Mouse (Mus musculus) CH12.LX (cell line): Measurements from ENCODE around the gene Fbxo31. TPM values are rescaled to one million over a fixed set of nuclear protein-coding genes. Genes with fewer than 3 reads are reported as not detected.

Experiments
- DNase-seq: peaks from one replicate; pipeline ENCODE4 v3.0.0-alpha.2; 2013; ENCODE audit errors: extremely low read depth
- H3K27ac ChIP-seq: 2 replicates; pipeline ENCODE4 v1.5.1; 2012; ENCODE audit warnings: low read depth, mild to moderate bottlenecking, control low read depth, moderate library complexity; ENCODE audit not compliant: insufficient read depth
- H3K27me3 ChIP-seq: replicated peaks from 2 replicates; pipeline ENCODE3; 2012; ENCODE audit warnings: inconsistent platforms
- H3K36me3 ChIP-seq, 2 experiments: replicated peaks in 1 of 2; 2 replicates each; pipeline versions ENCODE3 to v1.6.1; 2012; ENCODE audit warnings: inconsistent platforms in 1 of 2, low read length in 1 of 2, mild to moderate bottlenecking in 1 of 2, mixed read lengths in 1 of 2, moderate library complexity in 1 of 2; ENCODE audit not compliant: control insufficient read depth in 1 of 2, insufficient read depth in 1 of 2
- H3K4me1 ChIP-seq, 2 experiments: 2 replicates each; pipeline ENCODE4 v1.6.1; 2012; ENCODE audit warnings: inconsistent platforms in 1 of 2, moderate library complexity in 1 of 2; ENCODE audit not compliant: insufficient read depth in 2 of 2, control insufficient read depth in 1 of 2
- H3K4me2 ChIP-seq: 2 replicates; pipeline ENCODE4 v1.6.1; 2012; ENCODE audit warnings: low read depth, mild to moderate bottlenecking, control low read depth; ENCODE audit not compliant: poor library complexity, insufficient read depth, severe bottlenecking
- H3K4me3 ChIP-seq, 3 experiments: fragments of 150-350 bp in 1 of 3; sonication (generic) in 1 of 3; replicated peaks in 1 of 3; 2 replicates each; pipeline versions ENCODE3 to v1.5.1; 2011 to 2012; ENCODE audit warnings: low read depth in 2 of 3, low read length in 2 of 3, mild to moderate bottlenecking in 2 of 3, moderate library complexity in 2 of 3, control low read depth in 1 of 3, improper control_type of control experiment in 1 of 3, inconsistent platforms in 1 of 3, mixed read lengths in 1 of 3; ENCODE audit not compliant: poor library complexity in 1 of 3
- H3K79me2 ChIP-seq: replicated peaks from 2 replicates; pipeline ENCODE4 v1.6.1; 2012; ENCODE audit warnings: mild to moderate bottlenecking, moderate library complexity; ENCODE audit not compliant: control insufficient read depth, poor library complexity, insufficient read depth, severe bottlenecking; ENCODE audit errors: extremely low read depth
- H3K9ac ChIP-seq: 2 replicates; pipeline ENCODE4 v1.6.1; 2012; ENCODE audit warnings: low read depth, mild to moderate bottlenecking, control low read depth, moderate library complexity; ENCODE audit not compliant: insufficient read depth
- H3K9me3 ChIP-seq: replicated peaks from 2 replicates; pipeline ENCODE3; 2012; ENCODE audit warnings: low read length, inconsistent platforms, mixed read lengths
- BHLHE40 ChIP-seq: IDR thresholded peaks from 2 replicates; pipeline ENCODE4 v1.6.1; 2011; ENCODE audit warnings: mild to moderate bottlenecking, low read depth, low read length, improper control_type of control experiment
- CTCF ChIP-seq, 2 experiments: IDR thresholded peaks in 1 of 2; conservative IDR thresholded peaks in 1 of 2; 2 replicates each; pipeline ENCODE4 v1.5.1; 2011 to 2012; ENCODE audit warnings: low read depth in 2 of 2, low read length in 2 of 2, improper control_type of control experiment in 1 of 2, inconsistent platforms in 1 of 2, mild to moderate bottlenecking in 1 of 2, moderate library complexity in 1 of 2
- E2F4 ChIP-seq: IDR thresholded peaks from 2 replicates; pipeline ENCODE4 v1.6.1; 2011; ENCODE audit warnings: low read depth, low read length, improper control_type of control experiment; ENCODE audit not compliant: insufficient replicate concordance
- EP300 ChIP-seq: IDR thresholded peaks from 2 replicates; pipeline ENCODE4 v1.6.1; 2011; ENCODE audit warnings: low read length, improper control_type of control experiment
- IRF4 ChIP-seq: IDR thresholded peaks from 2 replicates; pipeline ENCODE4 v1.6.1; 2014; ENCODE audit warnings: low read depth, mild to moderate bottlenecking, inconsistent platforms, low read length, improper control_type of control experiment
- JUN ChIP-seq: IDR thresholded peaks from 2 replicates; pipeline ENCODE4 v1.6.1; 2011; ENCODE audit warnings: low read depth, mild to moderate bottlenecking, low read length, improper control_type of control experiment, moderate library complexity; ENCODE audit not compliant: insufficient read depth
- MAFK ChIP-seq: IDR thresholded peaks from 2 replicates; pipeline ENCODE4 v1.6.1; 2011; ENCODE audit warnings: low read length, improper control_type of control experiment; ENCODE audit not compliant: insufficient replicate concordance
- MAX ChIP-seq: IDR thresholded peaks from 2 replicates; pipeline ENCODE4 v1.6.1; 2011; ENCODE audit warnings: low read length, improper control_type of control experiment
- MEF2A ChIP-seq: IDR thresholded peaks from 2 replicates; pipeline ENCODE4 v1.6.1; 2014; ENCODE audit warnings: low read depth, mild to moderate bottlenecking, inconsistent platforms, low read length, improper control_type of control experiment, borderline replicate concordance
- MYC ChIP-seq: IDR thresholded peaks from 2 replicates; pipeline ENCODE4 v1.6.1; 2011; ENCODE audit warnings: low read depth, mild to moderate bottlenecking, improper control_type of control experiment, low read length
- NELFE ChIP-seq: IDR thresholded peaks from 2 replicates; pipeline ENCODE4 v1.6.1; 2011; ENCODE audit warnings: low read depth, low read length, improper control_type of control experiment
- NRF1 ChIP-seq: IDR thresholded peaks from 2 replicates; pipeline ENCODE4 v1.6.1; 2014; ENCODE audit warnings: low read depth, mild to moderate bottlenecking, inconsistent platforms, low read length, improper control_type of control experiment, moderate library complexity
- PAX5 ChIP-seq: IDR thresholded peaks from 2 replicates; pipeline ENCODE4 v1.6.1; 2012; ENCODE audit warnings: low read length, inconsistent platforms, mixed read lengths
- POLR2A ChIP-seq: IDR thresholded peaks from 2 replicates; pipeline ENCODE4 v1.6.1; 2011; ENCODE audit warnings: low read depth, mild to moderate bottlenecking, improper control_type of control experiment, low read length
- POLR2AphosphoS2 ChIP-seq: IDR thresholded peaks from 2 replicates; pipeline ENCODE4 v1.6.1; 2011; ENCODE audit warnings: low read depth, low read length, improper control_type of control experiment
- SIN3A ChIP-seq: IDR thresholded peaks from 2 replicates; pipeline ENCODE4 v1.6.1; 2012; ENCODE audit warnings: low read length, improper control_type of control experiment, inconsistent platforms
- USF2 ChIP-seq: conservative IDR thresholded peaks from 2 replicates; pipeline ENCODE4 v1.6.1; 2011; ENCODE audit warnings: low read depth, low read length, improper control_type of control experiment
- ZMIZ1 ChIP-seq: IDR thresholded peaks from 2 replicates; pipeline ENCODE4 v1.6.1; 2012; ENCODE audit warnings: low read depth, mild to moderate bottlenecking, inconsistent platforms, low read length, improper control_type of control experiment
- ZNF384 ChIP-seq: IDR thresholded peaks from 2 replicates; pipeline ENCODE4 v1.6.1; 2012; ENCODE audit warnings: low read depth, low read length, improper control_type of control experiment, inconsistent platforms
- dilution Hi-C: fragments of 300-500 bp; cut with MboI; formaldehyde crosslinking; loops from 2 replicates; pipeline ENCODE4 v1.14.3; 2020; ENCODE audit warnings: low sequenced_read_pairs; ENCODE audit not compliant: extremely low pct_unique_long_range_greater_than_20kb, extremely low pct_ligation_motif_present
- in situ Hi-C: fragments of 300-500 bp; cut with MboI; formaldehyde crosslinking; loops from 3 replicates; pipeline ENCODE4 v1.14.3; 2019; ENCODE audit warnings: low sequenced_read_pairs, low pct_ligation_motif_present, low pct_unique_long_range_greater_than_20kb, mixed read lengths
- polyA plus RNA-seq: library from polyadenylated mRNA; unstranded; fragments of >175 nt; gene quantifications from 2 replicates; pipeline ENCODE4 v1.2.1, GENCODE M21; 2012; ENCODE audit warnings: low read depth; ENCODE audit not compliant: insufficient read length
- total RNA-seq, 2 experiments: library from RNA; depleted of rRNA; stranded (reverse); fragments of 300-350 nt in 1 of 2; fragments of >200 nt in 1 of 2; gene quantifications; 2 replicates each; pipeline ENCODE4 v1.2.3; 2012 to 2014

Gene Fbxo31
- total and polyA plus RNA-seq, 3 experiments: 13.2 to 24.7 (median 14.2) TPM

- no peak overlapping the region for H3K4me3 ChIP-seq
- peaks cover 54 to 80% of the 10 kb centered on the region in 2 experiments for H3K36me3 ChIP-seq
- TF ChIP-seq PAX5 (no peak), CTCF (conservative IDR thresholded peaks at IDR 0.05 in 1 of 2, IDR thresholded peaks at IDR 0.05 in 1 of 2; ENCODE audit: low read depth in 2 of 2, low read length in 2 of 2) (no peak), NELFE (no peak), SIN3A (no peak), IRF4 (no peak), BHLHE40 (no peak), ZNF384 (no peak), JUN (no peak), MYC (no peak), MAX (no peak), MEF2A (no peak), USF2 (no peak), NRF1 (no peak), MAFK (no peak), POLR2A (no peak), E2F4 (no peak), EP300 (no peak), POLR2AphosphoS2 (no peak)
- H3K4me1 ChIP-seq: no peaks in the 10 kb centered on the region
- DNase-seq: no peak
- no peaks in the 10 kb centered on the region for H3K9me3 ChIP-seq
- H3K9ac ChIP-seq: no peak overlapping the region
- in situ Hi-C loops (no loop called here), dilution Hi-C loops (no loop called here)
- H3K79me2 ChIP-seq: no peaks in the 10 kb centered on the region
- H3K27me3 ChIP-seq: no peaks in the 10 kb centered on the region
- no peak overlapping the region for H3K4me2 ChIP-seq
- no peak overlapping the region for H3K27ac ChIP-seq
Observed at GRCm38 (mm10) chr8:121552506-121552905, 26.1 kb downstream of the Fbxo31 start.

- in situ Hi-C loops: no loop called here
Observed at GRCm38 (mm10) chr8:121551065-121551985, 27.3 kb downstream of the Fbxo31 start.

More at GRCm38 (mm10) chr8:121551065-121551985, 27.3 kb downstream of the Fbxo31 start:
- dilution Hi-C loops: no loop called here
- Histone ChIP-seq H3K9me3 (no peaks in the 10 kb centered on the region), H3K4me1 (peaks cover 0 to 2% of the 10 kb centered on the region in 2 experiments; a peak in 1 of 4 replicates), H3K27ac (no peak overlapping the region), H3K27me3 (peaks cover 2% of the 10 kb centered on the region), H3K36me3 (peaks cover 50 to 73% of the 10 kb centered on the region in 2 experiments)
- no peak for TF ChIP-seq BHLHE40
- no peak for TF ChIP-seq MAFK
- TF ChIP-seq ZMIZ1: no peak
- TF ChIP-seq, all 38 proteins: peak for 0
- DNase-seq: no peak
- Histone ChIP-seq H3K9ac (no peak overlapping the region), H3K4me2 (no peak overlapping the region), H3K4me3 (no peak overlapping the region), H3K79me2 (no peaks in the 10 kb centered on the region)
